Mouse (Mus musculus): Measurements from ENCODE around the gene Olfr1391. TPM values are rescaled to one million over a fixed set of nuclear protein-coding genes. Genes with fewer than 3 reads are reported as not detected.

The Olfr1391 gene
- not detected for total RNA-seq (2023)

GRCm38 (mm10) chr11:49322442-49322841 lies at the start of gene Olfr1391:
TSS of gene Olfr1391 (plus strand) at chr11:49322742.

DNA sequence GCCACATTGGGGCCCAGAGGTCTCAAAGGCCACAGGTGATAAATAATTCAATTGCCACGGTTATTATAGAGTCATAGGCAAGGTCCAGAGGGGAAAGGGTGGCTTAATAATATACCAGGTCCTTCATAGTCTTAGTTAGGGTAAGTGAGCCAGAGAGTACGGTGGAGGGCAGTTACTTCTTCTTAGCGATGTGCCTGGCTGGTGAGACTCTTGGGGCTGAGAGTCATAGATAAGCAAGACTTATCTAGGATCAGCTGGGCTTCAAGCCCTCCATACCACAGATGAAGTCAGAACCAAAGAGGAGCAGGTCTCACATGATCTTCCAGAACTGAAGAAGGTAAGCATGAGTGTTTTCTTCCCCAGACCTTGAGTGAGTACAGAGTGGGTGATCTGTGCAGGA lies 44.3 kb upstream of the Olfr1391 start, which contains the start of gene Olfr1393:
Gene Olfr1393, plus strand, starts transcription at position 83 of the 400 bp plus-strand sequence.

GRCm38 (mm10) chr11:49284982-49285381 lies 37.6 kb upstream of the Olfr1391 start, which contains the start of gene Olfr1392:
TSS of gene Olfr1392 (plus strand) at chr11:49285282.

GRCm38 (mm10) chr11:49304441-49304840 lies 18.1 kb upstream of the Olfr1391 start, which contains the start of gene Olfr10:
TSS of gene Olfr10 (plus strand) at chr11:49304741.

GRCm38 (mm10) chr11:49334888-49335287 lies 12.3 kb downstream of the Olfr1391 start, which contains the start of gene Olfr1390:
TSS of gene Olfr1390 (plus strand) at chr11:49335188.

Other genes with a start within 250 kb of the Olfr1391 start
- 138 TPM for gene Ifi47, start 246.2 kb upstream of the Olfr1391 start, total RNA-seq (2023)
- not detected for gene Olfr1396, start 207.9 kb upstream of the Olfr1391 start, total RNA-seq (2023)
- gene Olfr1395, start 180.5 kb upstream of the Olfr1391 start, total RNA-seq (2023): not detected
- gene Olfr1394, start 168.4 kb upstream of the Olfr1391 start, total RNA-seq (2023): not detected
- not detected for gene Btnl9, start 135.6 kb upstream of the Olfr1391 start, total RNA-seq (2023)
- 85.6 TPM for gene Zfp62, start 119.5 kb upstream of the Olfr1391 start, total RNA-seq (2023)
- 45.5 TPM for gene Mgat1, start 78.6 kb upstream of the Olfr1391 start, total RNA-seq (2023)
- gene Olfr1393, start 44.4 kb upstream of the Olfr1391 start, total RNA-seq (2023): not detected
- gene Olfr1392, start 37.5 kb upstream of the Olfr1391 start, total RNA-seq (2023): not detected
- not detected for gene Olfr10, start 18.0 kb upstream of the Olfr1391 start, total RNA-seq (2023)
- gene Olfr1390, start 12.4 kb downstream of the Olfr1391 start, total RNA-seq (2023): not detected
- not detected for gene Olfr1389, start 100.3 kb downstream of the Olfr1391 start, total RNA-seq (2023)
- gene Olfr1388, start 113.9 kb downstream of the Olfr1391 start, total RNA-seq (2023): not detected
- gene Olfr1387, start 132.6 kb downstream of the Olfr1391 start, total RNA-seq (2023): not detected
- gene Olfr1386, start 142.3 kb downstream of the Olfr1391 start, total RNA-seq (2023): not detected
- gene Olfr1385, start 166.3 kb downstream of the Olfr1391 start, total RNA-seq (2023): not detected
- gene Olfr1384, start 184.0 kb downstream of the Olfr1391 start, total RNA-seq (2023): not detected
- gene Olfr1383, start 196.9 kb downstream of the Olfr1391 start, total RNA-seq (2023): not detected
- gene Olfr1382, start 205.5 kb downstream of the Olfr1391 start, total RNA-seq (2023): not detected
- not detected for gene Olfr1381, start 220.7 kb downstream of the Olfr1391 start, total RNA-seq (2023)
- gene Olfr1380, start 234.1 kb downstream of the Olfr1391 start, total RNA-seq (2023): not detected